Mouse (Mus musculus) hindbrain, embryonic 15.5 days (tissue): ENCODE data around the gene Orc3. TPM values are rescaled to one million over a fixed set of nuclear protein-coding genes. Genes with fewer than 3 reads are reported as not detected.
"Not testable (repeated sequence)": the region's sequence is repeated elsewhere in the genome, so short reads cannot be mapped to it uniquely, and the experiment has no call there.

Experiments
- ATAC-seq: fragments of 200-750 bp; cut with Nextera tagmentation; 2 replicates; pipeline ENCODE4 v1.8.0; 2017; ENCODE audit warnings: low read depth, moderate number of reproducible peaks, moderate TSS enrichment; ENCODE audit not compliant: low FRiP score
- H3K27ac ChIP-seq: fragments of 300-500 bp; sonication (generic); replicated peaks from 2 replicates; pipeline ENCODE4 v1.5.1; 2015; ENCODE audit warnings: mild to moderate bottlenecking, inconsistent platforms
- H3K27me3 ChIP-seq: fragments of 300-500 bp; sonication (generic); 2 replicates; pipeline ENCODE4 v1.6.1; 2015; ENCODE audit warnings: control low read depth, inconsistent platforms
- H3K36me3 ChIP-seq: fragments of 300-500 bp; sonication (generic); 2 replicates; pipeline ENCODE4 v1.6.1; 2015; ENCODE audit warnings: control low read depth, inconsistent platforms
- H3K4me1 ChIP-seq: fragments of 300-500 bp; sonication (generic); replicated peaks from 2 replicates; pipeline ENCODE4 v1.6.1; 2015; ENCODE audit warnings: control low read depth, inconsistent platforms
- H3K4me2 ChIP-seq: fragments of 300-500 bp; sonication (generic); 2 replicates; pipeline ENCODE4 v1.6.1; 2015; ENCODE audit warnings: moderate library complexity, mild to moderate bottlenecking, inconsistent platforms
- H3K4me3 ChIP-seq: fragments of 300-500 bp; sonication (generic); 2 replicates; pipeline ENCODE4 v1.5.1; 2015; ENCODE audit warnings: mild to moderate bottlenecking, inconsistent platforms
- H3K9ac ChIP-seq: fragments of 300-500 bp; sonication (generic); 2 replicates; pipeline ENCODE4 v1.6.1; 2015; ENCODE audit warnings: inconsistent platforms
- H3K9me3 ChIP-seq: fragments of 300-500 bp; sonication (generic); 2 replicates; pipeline ENCODE4 v1.6.1; 2016; ENCODE audit warnings: control low read depth, inconsistent platforms
- WGBS: fragments of 180-500 bp; shearing (Covaris S2); methylation state at CpG from one replicate; pipeline ENCODE4 v1.1.7; 2015; 5-methylcytosine and 5-hydroxymethylcytosine counted together
- polyA plus RNA-seq: library from polyadenylated mRNA; unstranded; fragments of >200 nt; fragmentation: Nextera tagmentation; extraction: Ambion mirVana; gene quantifications from 2 replicates; pipeline ENCODE4 v1.2.1, GENCODE M21; 2015

The Orc3 gene
- polyA plus RNA-seq, 1 experiment from 2014 or later: 76.6 TPM

DNA sequence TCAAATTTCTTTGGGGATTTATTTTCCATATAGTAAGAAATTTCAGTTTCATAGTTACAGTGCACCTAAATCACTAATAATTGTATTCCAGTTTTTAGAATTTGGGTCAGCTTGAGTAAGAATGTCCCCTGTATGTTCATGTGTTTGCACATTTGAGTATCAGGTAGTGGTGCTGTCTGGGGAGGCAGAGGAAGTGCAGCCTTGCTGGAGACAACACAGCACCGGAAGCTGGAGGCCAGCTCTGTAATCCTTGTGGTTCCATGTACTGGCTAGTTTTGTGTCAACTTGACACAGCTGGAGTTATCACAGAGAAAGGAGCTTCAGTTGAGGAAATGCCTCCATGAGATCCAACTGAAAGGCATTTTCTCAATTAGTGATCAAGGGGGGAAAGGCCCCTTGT lies 33.3 kb downstream of the Orc3 start:
- not testable (repeated sequence) for H3K4me1 ChIP-seq, H3K9ac ChIP-seq, H3K27me3 ChIP-seq, H3K4me2 ChIP-seq, H3K27ac ChIP-seq, ATAC-seq, H3K9me3 ChIP-seq, H3K4me3 ChIP-seq
- H3K36me3 ChIP-seq: peaks cover 63% of the 10 kb centered on the region
- 95% methylated on average over 1 of the region's 1 CpGs for WGBS

DNA sequence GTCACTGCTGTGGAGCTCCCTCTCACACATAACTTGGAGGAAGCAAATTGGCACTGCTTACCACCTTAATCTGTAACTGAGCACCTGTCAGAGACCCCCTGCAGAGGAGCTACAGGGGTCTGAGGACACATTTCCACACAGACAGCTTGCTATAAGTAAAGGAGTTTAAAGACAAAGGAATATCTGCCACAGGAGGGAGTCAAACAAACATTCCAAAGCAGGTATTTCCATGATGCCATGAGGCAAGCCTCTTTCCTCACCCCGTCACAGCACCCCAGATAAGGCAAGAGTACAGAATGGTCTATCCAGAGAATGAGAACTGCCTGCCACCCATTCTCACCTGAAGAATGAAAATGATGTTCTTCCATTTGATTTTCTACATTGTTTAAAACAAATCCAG lies 35.5 kb downstream of the Orc3 start:
- Histone ChIP-seq H3K9ac (no peak overlapping the region), H3K4me2 (no peak overlapping the region), H3K4me1 (no peaks in the 10 kb centered on the region), H3K4me3 (no peak overlapping the region), H3K27ac (no peak overlapping the region), H3K27me3 (no peaks in the 10 kb centered on the region), H3K36me3 (peaks cover 77% of the 10 kb centered on the region), H3K9me3 (no peaks in the 10 kb centered on the region)
- 100% methylated on average over 1 of the region's 1 CpGs for WGBS
- ATAC-seq: no peak

DNA sequence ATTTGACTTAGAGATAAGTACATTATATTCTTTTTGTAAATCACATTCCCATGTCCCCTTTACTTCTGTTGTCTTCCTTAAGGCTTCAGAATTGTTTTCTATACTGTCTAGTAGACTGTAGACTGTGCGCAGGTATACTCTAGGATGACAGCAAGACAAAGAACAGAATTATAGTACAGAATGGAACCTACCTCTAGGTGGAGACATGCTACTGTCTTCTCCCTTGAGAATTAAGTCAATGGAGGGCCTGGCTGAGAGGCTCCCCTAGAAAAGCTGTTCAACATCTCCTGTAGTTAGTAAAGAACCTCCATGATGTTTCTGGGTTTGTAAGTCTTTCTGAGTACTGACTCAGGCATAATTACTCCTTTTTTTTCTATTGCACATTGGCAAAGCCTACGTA lies 37.7 kb downstream of the Orc3 start:
- H3K4me2 ChIP-seq: no peak overlapping the region
- no peaks in the 10 kb centered on the region for H3K27me3 ChIP-seq
- peaks cover 73% of the 10 kb centered on the region for H3K36me3 ChIP-seq
- no peak overlapping the region for H3K9ac ChIP-seq
- H3K9me3 ChIP-seq: no peaks in the 10 kb centered on the region
- ATAC-seq: no peak
- 93% methylated on average over 2 of the region's 2 CpGs for WGBS
- H3K27ac ChIP-seq: no peak overlapping the region
- no peaks in the 10 kb centered on the region for H3K4me1 ChIP-seq
- no peak overlapping the region for H3K4me3 ChIP-seq

DNA sequence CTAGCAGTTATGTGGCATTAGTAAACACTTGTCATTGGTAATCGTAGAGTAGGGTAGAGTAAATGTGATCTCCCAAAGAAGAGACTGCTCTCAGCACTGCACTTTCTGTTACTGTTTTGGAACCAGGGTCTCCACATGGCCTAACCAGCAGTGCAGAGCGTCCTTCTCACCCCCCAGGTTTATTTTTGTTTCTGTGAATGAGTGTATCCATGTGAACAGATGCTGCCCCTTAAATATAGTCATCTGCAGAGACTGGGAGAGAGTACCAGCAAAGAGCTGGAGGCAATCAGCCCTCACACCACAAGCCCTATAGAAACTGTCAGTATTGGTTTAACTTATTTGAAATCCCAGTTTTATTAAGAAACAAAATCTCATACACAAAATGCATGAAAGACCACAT lies 41.9 kb downstream of the Orc3 start:
- Histone ChIP-seq H3K27ac (no peak overlapping the region), H3K4me1 (no peaks in the 10 kb centered on the region), H3K4me2 (no peak overlapping the region), H3K9me3 (no peaks in the 10 kb centered on the region), H3K4me3 (no peak overlapping the region), H3K27me3 (no peaks in the 10 kb centered on the region), H3K9ac (no peak overlapping the region), H3K36me3 (peaks cover 82% of the 10 kb centered on the region)
- ATAC-seq: no peak
- 84% methylated on average over 2 of the region's 2 CpGs for WGBS

DNA sequence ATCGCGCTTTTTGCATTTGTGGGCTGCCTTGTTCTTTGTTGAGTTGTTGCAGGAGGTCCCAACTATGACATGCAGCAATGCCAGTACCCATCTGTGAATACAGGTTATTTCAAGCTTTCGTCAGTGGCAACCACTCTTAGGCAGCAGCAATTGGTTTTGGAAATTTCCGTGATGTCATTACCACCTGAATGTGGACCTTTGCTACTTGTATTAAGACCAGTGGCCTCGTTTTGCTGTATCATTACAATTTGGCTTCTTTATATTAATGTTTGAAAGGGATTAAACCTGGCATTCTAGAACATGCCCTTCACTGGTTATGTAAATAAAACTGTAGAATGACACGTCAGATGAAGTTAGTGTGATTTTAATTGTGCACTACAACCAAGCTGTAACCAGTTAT lies 48.5 kb downstream of the Orc3 start:
- ATAC-seq: no peak
- WGBS: 89% methylated on average over 6 of the region's 6 CpGs
- H3K36me3 ChIP-seq: peaks cover 56% of the 10 kb centered on the region
- no peaks in the 10 kb centered on the region for H3K9me3 ChIP-seq
- no peak overlapping the region for H3K27ac ChIP-seq
- no peak overlapping the region for H3K9ac ChIP-seq
- no peaks in the 10 kb centered on the region for H3K27me3 ChIP-seq
- no peak overlapping the region for H3K4me2 ChIP-seq
- 0 out of 2 replicates have a peak, but pooled peaks cover 3% of the 10 kb centered on the region for H3K4me1 ChIP-seq
- H3K4me3 ChIP-seq: no peak overlapping the region

DNA sequence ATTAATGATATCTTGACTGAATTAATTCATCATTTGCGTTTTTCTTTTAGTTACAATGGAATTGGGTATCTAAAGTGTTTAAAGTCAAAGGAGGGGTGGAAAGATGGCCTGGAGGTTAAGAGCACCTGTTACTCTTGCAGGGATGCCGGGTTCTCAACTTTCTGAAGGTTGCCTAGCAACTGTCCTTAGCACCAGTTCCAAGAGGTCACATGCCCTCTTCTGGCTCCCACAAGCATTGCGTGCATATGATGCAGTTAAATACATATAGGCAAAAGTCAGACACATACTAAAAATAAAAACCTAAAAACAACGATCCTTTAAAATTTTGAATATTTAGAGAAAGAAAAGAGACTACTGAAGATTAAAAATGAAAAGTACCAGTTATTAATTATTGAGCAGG lies 53.8 kb downstream of the Orc3 start:
- WGBS: 46% methylated on average over 4 of the region's 4 CpGs
- H3K27me3 ChIP-seq: no peaks in the 10 kb centered on the region
- peaks cover 20% of the 10 kb centered on the region for H3K36me3 ChIP-seq
- no peaks in the 10 kb centered on the region for H3K9me3 ChIP-seq
- H3K9ac ChIP-seq: no peak overlapping the region
- no peak overlapping the region for H3K27ac ChIP-seq
- no peak for ATAC-seq
- H3K4me2 ChIP-seq: no peak overlapping the region
- no peak overlapping the region for H3K4me3 ChIP-seq
- peaks cover 25% of the 10 kb centered on the region for H3K4me1 ChIP-seq

DNA sequence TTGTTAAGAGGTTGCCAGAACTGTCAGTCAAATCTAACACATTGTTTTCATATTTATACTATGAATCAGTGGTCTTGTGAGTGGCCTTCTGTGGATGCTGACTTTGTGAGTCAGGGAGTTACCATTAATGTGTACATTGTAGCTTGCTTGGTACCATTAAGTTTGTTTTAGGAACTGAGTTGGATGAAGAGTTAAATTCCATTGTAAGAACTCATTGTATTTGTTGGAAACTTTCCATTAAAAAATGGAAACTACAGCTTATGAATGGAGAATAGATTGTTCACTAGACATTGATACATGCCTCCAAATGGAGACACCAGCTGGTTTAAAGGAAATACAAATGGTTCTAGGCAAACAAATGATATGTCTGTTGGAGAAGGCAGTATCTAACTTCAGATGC lies 58.6 kb downstream of the Orc3 start:
- no peak overlapping the region for H3K4me2 ChIP-seq
- H3K27me3 ChIP-seq: no peaks in the 10 kb centered on the region
- peaks cover 54% of the 10 kb centered on the region for H3K4me1 ChIP-seq
- H3K4me3 ChIP-seq: no peak overlapping the region
- no peaks in the 10 kb centered on the region for H3K9me3 ChIP-seq
- H3K27ac ChIP-seq: no peak overlapping the region
- H3K9ac ChIP-seq: no peak overlapping the region
- no peak for ATAC-seq
- no peaks in the 10 kb centered on the region for H3K36me3 ChIP-seq

DNA sequence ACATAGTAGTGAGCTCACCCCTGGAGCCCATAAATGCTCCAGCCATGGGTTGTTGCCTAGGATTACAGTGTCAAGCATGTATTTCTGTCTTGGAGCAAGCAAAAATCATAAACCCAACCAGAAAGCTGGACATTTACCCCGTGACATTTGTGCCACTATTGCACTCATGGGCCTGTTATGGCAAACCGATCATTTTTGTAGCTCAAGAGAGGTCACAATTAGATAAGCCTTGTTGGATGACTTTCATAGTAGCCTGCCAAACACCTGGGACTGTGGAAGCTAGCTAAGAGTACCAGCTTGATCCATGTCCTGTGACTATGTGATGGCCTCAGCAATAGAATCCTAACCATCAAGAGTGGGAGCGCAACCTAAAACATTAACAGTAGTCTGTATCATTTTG lies 59.1 kb downstream of the Orc3 start:
- ATAC-seq: no peak
- no peak overlapping the region for H3K4me3 ChIP-seq
- no peak overlapping the region for H3K27ac ChIP-seq
- no peaks in the 10 kb centered on the region for H3K27me3 ChIP-seq
- no peaks in the 10 kb centered on the region for H3K9me3 ChIP-seq
- H3K4me2 ChIP-seq: no peak overlapping the region
- no peaks in the 10 kb centered on the region for H3K36me3 ChIP-seq
- H3K9ac ChIP-seq: no peak overlapping the region
- WGBS: 90% methylated on average over 3 of the region's 3 CpGs
- peaks cover 54% of the 10 kb centered on the region for H3K4me1 ChIP-seq

DNA sequence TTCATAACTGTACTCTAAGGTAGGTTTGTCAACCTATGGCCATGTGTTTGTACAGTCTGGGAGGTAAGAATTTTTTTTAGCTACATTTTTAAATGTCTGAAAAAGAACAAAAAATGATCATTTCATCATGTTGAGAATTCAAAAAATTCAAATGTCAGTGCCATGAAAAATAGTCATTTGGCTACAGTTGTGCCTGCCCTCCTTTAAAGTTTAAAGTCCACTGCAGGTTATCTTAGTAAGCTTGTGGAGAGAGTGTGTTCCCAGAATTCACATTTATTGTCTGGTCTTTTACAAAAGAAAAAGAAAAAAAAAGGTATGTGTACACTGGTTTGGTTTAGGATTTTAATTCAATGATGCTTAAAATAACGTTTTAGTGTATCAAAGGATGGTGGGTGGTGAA lies 60.1 kb downstream of the Orc3 start:
- ATAC-seq: no peak
- Histone ChIP-seq H3K4me2 (no peak overlapping the region), H3K27ac (no peak overlapping the region), H3K36me3 (no peaks in the 10 kb centered on the region), H3K4me3 (no peak overlapping the region), H3K9ac (no peak overlapping the region), H3K27me3 (no peaks in the 10 kb centered on the region), H3K4me1 (peaks cover 57% of the 10 kb centered on the region), H3K9me3 (no peaks in the 10 kb centered on the region)
- WGBS: 19% methylated on average over 1 of the region's 1 CpGs

DNA sequence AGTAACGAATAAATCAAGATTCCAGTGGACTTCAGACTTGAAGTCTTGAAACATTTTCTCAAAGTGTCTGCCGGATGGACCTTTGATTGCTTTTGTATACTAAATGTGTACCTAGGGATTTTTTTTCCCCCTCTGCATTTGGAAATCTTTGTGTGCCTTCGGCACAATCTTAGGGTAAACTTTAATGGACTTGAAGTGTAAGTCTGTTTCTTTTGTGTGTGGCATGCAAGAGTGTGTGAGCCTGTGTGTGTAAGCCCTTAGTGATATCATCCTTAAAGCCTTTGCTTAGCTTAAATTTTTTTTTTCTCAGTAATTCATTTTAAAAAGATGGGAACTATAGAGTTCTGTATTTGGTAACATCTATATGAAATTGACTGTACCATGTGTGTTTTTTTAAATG lies 62.8 kb downstream of the Orc3 start:
- peak overlapping the region; percentile 75 for H3K4me3 ChIP-seq
- WGBS: 17% methylated on average over 3 of the region's 3 CpGs
- H3K27ac ChIP-seq: peak overlapping the region; percentile 95; the same call in 1 of the 2 replicates
- H3K9ac ChIP-seq: peak overlapping the region; percentile 98
- no peak for ATAC-seq
- no peaks in the 10 kb centered on the region for H3K27me3 ChIP-seq
- H3K36me3 ChIP-seq: no peaks in the 10 kb centered on the region
- peaks cover 47% of the 10 kb centered on the region for H3K4me1 ChIP-seq
- no peaks in the 10 kb centered on the region for H3K9me3 ChIP-seq
- H3K4me2 ChIP-seq: peak overlapping the region; percentile 70

DNA sequence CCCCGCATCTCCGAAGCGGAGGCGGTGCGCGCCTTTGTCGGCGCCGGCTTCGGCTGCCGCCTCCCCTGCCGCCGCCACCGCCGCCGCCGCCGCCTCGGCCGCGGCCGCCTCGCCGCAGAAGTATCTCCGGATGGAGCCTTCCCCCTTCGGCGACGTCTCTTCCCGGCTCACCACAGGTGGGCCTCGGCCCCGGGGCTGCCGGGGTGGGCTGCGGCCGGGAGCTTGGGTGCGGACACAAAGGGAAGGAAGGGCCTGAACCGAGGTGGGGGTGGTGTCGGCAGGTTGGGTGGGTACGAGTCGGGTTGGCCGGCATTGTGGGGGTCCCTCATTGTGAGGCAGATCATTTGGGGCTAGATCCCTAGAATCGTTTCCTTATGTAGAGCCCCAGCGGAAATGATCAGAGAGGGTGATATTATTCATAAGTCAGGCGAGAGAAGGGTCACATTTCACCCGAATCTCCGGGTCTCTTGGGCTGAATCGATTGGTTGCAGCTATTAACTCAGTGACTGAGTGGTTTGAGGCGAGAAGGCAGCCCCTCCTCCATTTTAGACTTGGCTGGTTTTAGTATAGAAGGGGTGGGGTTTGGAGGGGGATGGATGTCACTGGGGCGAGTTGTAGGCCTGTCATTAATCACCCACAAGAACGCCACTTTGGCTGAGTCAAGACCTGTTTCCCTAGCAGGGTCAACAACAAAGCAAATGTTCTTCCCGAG lies 63.5 kb downstream of the Orc3 start:
- ATAC-seq: peak; percentile 69
- Histone ChIP-seq H3K4me3 (peak overlapping the region; percentile 75), H3K36me3 (no peaks in the 10 kb centered on the region), H3K9ac (peak overlapping the region; percentile 98), H3K4me2 (peak overlapping the region; percentile 70), H3K9me3 (no peaks in the 10 kb centered on the region), H3K4me1 (peaks cover 40% of the 10 kb centered on the region), H3K27me3 (no peaks in the 10 kb centered on the region), H3K27ac (peak overlapping the region; percentile 95)
- WGBS: under 1% methylated on average over 44 of the region's 50 CpGs

DNA sequence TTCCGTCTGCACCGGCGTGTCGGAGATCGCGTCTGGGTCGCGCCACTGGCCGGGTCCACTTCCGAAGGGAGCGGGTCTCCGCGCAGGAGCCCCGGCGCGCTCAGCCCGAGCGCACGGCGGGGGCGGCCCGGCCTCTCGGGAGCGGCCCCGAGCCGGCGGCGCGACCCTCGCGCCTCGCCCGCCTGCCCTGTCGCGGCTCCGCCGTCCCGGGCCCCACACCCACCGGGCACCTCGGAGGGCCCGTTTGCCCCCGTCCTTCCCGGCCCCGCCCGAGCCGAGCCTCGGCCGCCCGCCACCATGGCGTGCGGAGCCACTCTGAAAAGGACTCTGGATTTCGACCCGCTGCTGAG lies 64.0 kb downstream of the Orc3 start, which contains the start of gene Akirin2:
Akirin2 (plus strand) TSS at position 190 of the 350 bp plus-strand sequence.
- Histone ChIP-seq H3K36me3 (no peaks in the 10 kb centered on the region), H3K4me2 (peak within 1 kb of the TSS; percentile 70), H3K9me3 (no peaks in the 10 kb centered on the region), H3K27ac (peak within 1 kb of the TSS; percentile 95), H3K27me3 (no peaks in the 10 kb centered on the region), H3K9ac (peak within 1 kb of the TSS; percentile 98), H3K4me3 (peak within 1 kb of the TSS; percentile 75), H3K4me1 (peaks cover 35% of the 10 kb centered on the region)
- 2% methylated on average over 26 of the region's 53 CpGs for WGBS
- no peak for ATAC-seq
